Mouse (Mus musculus): ENCODE results near the gene Pou3f3.

GRCm38 (mm10) chr1:42711456-42712310 is 16.1 kb downstream of the Pou3f3 start:
- TF ChIP-seq CTCF (IDR thresholded peaks at IDR 0.05; ENCODE audit: insufficient read depth, low read length) (no peak), POLR2A (IDR thresholded peaks at IDR 0.05; ENCODE audit: borderline replicate concordance, extremely low read depth, low read depth, low read length) (no peak)

Data from lung, adult 2 months (tissue).